Mouse (Mus musculus) C2C12 (cell line): ENCODE measurements around the gene Kng1. TPM values are rescaled to one million over a fixed set of nuclear protein-coding genes. Genes with fewer than 3 reads are reported as not detected.

ENCODE experiments used
- H3K27me3 ChIP-seq: one replicate; pipeline ENCODE4 v1.6.1; 2011; ENCODE audit not compliant: control insufficient read depth, insufficient read depth, insufficient read length
- H3K36me3 ChIP-seq: one replicate; pipeline ENCODE4 v1.6.1; 2011; ENCODE audit not compliant: control insufficient read depth, insufficient read depth
- H3K4me3 ChIP-seq: one replicate; pipeline ENCODE4 v1.5.1; 2011; ENCODE audit warnings: mild to moderate bottlenecking, control low read depth; ENCODE audit not compliant: poor library complexity, insufficient read depth, severe bottlenecking
- H3K79me2 ChIP-seq: one replicate; pipeline ENCODE4 v1.6.1; 2011; ENCODE audit not compliant: control insufficient read depth, insufficient read depth
- H3K79me3 ChIP-seq: one replicate; pipeline ENCODE4 v1.6.1; 2011; ENCODE audit warnings: low read depth, control low read depth
- H3ac ChIP-seq: one replicate; pipeline ENCODE3; 2011; ENCODE audit warnings: low read depth; ENCODE audit not compliant: control insufficient read depth, insufficient read length
- CEBPB ChIP-seq: IDR thresholded peaks from one replicate; pipeline ENCODE4 v1.6.1; 2011; ENCODE audit warnings: low read depth, mild to moderate bottlenecking, control low read depth, moderate library complexity
- CTCF ChIP-seq: IDR thresholded peaks from one replicate; pipeline ENCODE4 v1.5.1; 2011; ENCODE audit not compliant: control insufficient read depth, insufficient read depth, insufficient read length
- FOSL1 ChIP-seq: IDR thresholded peaks from one replicate; pipeline ENCODE4 v1.8.0; 2011; ENCODE audit warnings: mild to moderate bottlenecking, low read length; ENCODE audit not compliant: poor library complexity, insufficient read depth, severe bottlenecking
- MAX ChIP-seq: IDR thresholded peaks from one replicate; pipeline ENCODE4 v1.6.1; 2011; ENCODE audit warnings: mild to moderate bottlenecking, control low read depth
- MYOD1 ChIP-seq: IDR thresholded peaks from one replicate; pipeline ENCODE4 v1.6.1; 2011; ENCODE audit warnings: low read depth; ENCODE audit not compliant: control insufficient read depth, insufficient read length
- MYOG ChIP-seq: IDR thresholded peaks from one replicate; pipeline ENCODE4 v1.6.1; 2011; ENCODE audit not compliant: control insufficient read depth, insufficient read length; ENCODE audit errors: extremely low read depth
- USF1 ChIP-seq: IDR thresholded peaks from one replicate; pipeline ENCODE4 v1.6.1; 2011; ENCODE audit warnings: low read depth, mild to moderate bottlenecking, control low read depth, moderate library complexity
- polyA plus RNA-seq: library from polyadenylated mRNA; unstranded; fragments of >200 nt; fragmentation: generic; extraction: Trizol; gene quantifications from one replicate; pipeline ENCODE4 v1.2.1, GENCODE M21; 2012; ENCODE audit warnings: missing spikeins

The Kng1 gene
- polyA plus RNA-seq, 1 experiment, result not detected

GRCm38 (mm10) chr16:23114339-23115171, 56.9 kb downstream of the Kng1 start:
- H3K79me3 ChIP-seq, result peaks cover 28% of the 10 kb centered on the region
- peaks cover 83% of the 10 kb centered on the region for H3K36me3 ChIP-seq
- TF ChIP-seq MAX (no peak), CTCF (no peak), USF1 (no peak), CEBPB (no peak), MYOD1 (no peak), MYOG (no peak), FOSL1 (no peak)
- H3K27me3 ChIP-seq, result no peaks in the 10 kb centered on the region
- H3K79me2 ChIP-seq, result peaks cover 34% of the 10 kb centered on the region
- no peak overlapping the region for H3K4me3 ChIP-seq
- H3ac ChIP-seq, result no peak overlapping the region

GRCm38 (mm10) chr16:23115486-23115885, 57.8 kb downstream of the Kng1 start:
- no peak overlapping the region for H3ac ChIP-seq
- peaks cover 25% of the 10 kb centered on the region for H3K79me2 ChIP-seq
- H3K4me3 ChIP-seq, result no peak overlapping the region
- H3K27me3 ChIP-seq, result no peaks in the 10 kb centered on the region
- TF ChIP-seq MYOD1, result no peak
- TF ChIP-seq CEBPB, result no peak
- no peak for TF ChIP-seq FOSL1
- no peak for TF ChIP-seq USF1
- no peak for TF ChIP-seq MAX
- H3K36me3 ChIP-seq, result peaks cover 83% of the 10 kb centered on the region
- H3K79me3 ChIP-seq, result peaks cover 18% of the 10 kb centered on the region

GRCm38 (mm10) chr16:23117173-23117572, 59.5 kb downstream of the Kng1 start:
- Histone ChIP-seq H3K79me3 (peaks cover 5% of the 10 kb centered on the region), H3K4me3 (no peak overlapping the region), H3K36me3 (peaks cover 83% of the 10 kb centered on the region), H3K79me2 (peaks cover 8% of the 10 kb centered on the region), H3K27me3 (no peaks in the 10 kb centered on the region), H3ac (no peak overlapping the region)
- TF ChIP-seq FOSL1, result no peak
- TF ChIP-seq CTCF, result no peak
- no peak for TF ChIP-seq MAX
- no peak for TF ChIP-seq USF1
- no peak for TF ChIP-seq MYOD1
- no peak for TF ChIP-seq MYOG
- no peak for TF ChIP-seq CEBPB

- peaks cover 75% of the 10 kb centered on the region for H3K36me3 ChIP-seq
- peaks cover 23% of the 10 kb centered on the region for H3K79me3 ChIP-seq
- no peak overlapping the region for H3K4me3 ChIP-seq
- peaks cover 25% of the 10 kb centered on the region for H3K79me2 ChIP-seq
- no peak for TF ChIP-seq CEBPB
- no peak for TF ChIP-seq USF1
- TF ChIP-seq FOSL1, result no peak
- no peak for TF ChIP-seq MAX
- no peak for TF ChIP-seq MYOD1
- TF ChIP-seq CTCF, result no peak
- no peak for TF ChIP-seq MYOG
- no peaks in the 10 kb centered on the region for H3K27me3 ChIP-seq
- H3ac ChIP-seq, result no peak overlapping the region
These were observed 64.8 kb downstream of the Kng1 start for GRCm38 (mm10) chr16:23122446-23122845.

- H3K79me2 ChIP-seq, result peaks cover 28% of the 10 kb centered on the region
- H3K4me3 ChIP-seq, result no peak overlapping the region
- TF ChIP-seq MYOG (no peak), USF1 (no peak), FOSL1 (no peak), MYOD1 (no peak), CTCF (no peak), CEBPB (no peak), MAX (no peak)
- H3K27me3 ChIP-seq, result no peaks in the 10 kb centered on the region
- no peak overlapping the region for H3ac ChIP-seq
- H3K79me3 ChIP-seq, result peaks cover 23% of the 10 kb centered on the region
- H3K36me3 ChIP-seq, result peaks cover 68% of the 10 kb centered on the region
These were observed 65.4 kb downstream of the Kng1 start for GRCm38 (mm10) chr16:23123104-23123503.

- no peak for TF ChIP-seq FOSL1
- no peak for TF ChIP-seq MYOG
- TF ChIP-seq CEBPB, result no peak
- TF ChIP-seq MYOD1, result no peak
- TF ChIP-seq USF1, result no peak
- TF ChIP-seq CTCF, result no peak
- TF ChIP-seq MAX, result no peak
- H3ac ChIP-seq, result no peak overlapping the region
- peaks cover 57% of the 10 kb centered on the region for H3K36me3 ChIP-seq
- peaks cover 35% of the 10 kb centered on the region for H3K79me2 ChIP-seq
- H3K79me3 ChIP-seq, result peaks cover 23% of the 10 kb centered on the region
- no peaks in the 10 kb centered on the region for H3K27me3 ChIP-seq
- no peak overlapping the region for H3K4me3 ChIP-seq
These were observed 66.7 kb downstream of the Kng1 start for GRCm38 (mm10) chr16:23124398-23124797.
